Mouse (Mus musculus): Measurements from ENCODE around the gene Bphl.
"Not testable (repeated sequence)": the region's sequence is repeated elsewhere in the genome, so short reads cannot be mapped to it uniquely, and the experiment has no call there.

Bphl gene

GRCm38 (mm10) chr13:34088201-34088649, 50.8 kb downstream of the Bphl start:
- DNase-seq (ENCODE audit: low read depth, low spot score), result not testable (repeated sequence)

DNA sequence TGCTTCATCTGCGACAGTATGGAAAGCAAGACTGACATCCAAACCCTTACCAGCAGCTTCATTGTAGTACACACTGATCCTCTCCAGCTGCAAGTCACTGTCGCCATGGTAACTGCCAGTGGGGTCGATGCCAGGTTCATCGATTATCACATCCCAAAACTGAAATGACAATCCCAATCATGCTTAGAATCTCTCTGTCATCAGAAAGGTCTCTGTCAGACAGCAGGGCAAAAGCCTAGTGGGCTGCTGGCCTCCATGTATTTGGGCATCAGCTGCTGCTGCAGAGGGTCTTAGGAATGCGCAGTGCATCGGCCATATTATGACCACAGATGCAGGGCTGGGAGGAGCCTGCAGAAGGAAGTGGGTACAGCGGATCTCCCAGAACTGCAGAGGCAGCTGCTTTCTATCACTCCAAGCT, 51.5 kb downstream of the Bphl start:
- no peak for DNase-seq (ENCODE audit: low read depth, low spot score)

DNA sequence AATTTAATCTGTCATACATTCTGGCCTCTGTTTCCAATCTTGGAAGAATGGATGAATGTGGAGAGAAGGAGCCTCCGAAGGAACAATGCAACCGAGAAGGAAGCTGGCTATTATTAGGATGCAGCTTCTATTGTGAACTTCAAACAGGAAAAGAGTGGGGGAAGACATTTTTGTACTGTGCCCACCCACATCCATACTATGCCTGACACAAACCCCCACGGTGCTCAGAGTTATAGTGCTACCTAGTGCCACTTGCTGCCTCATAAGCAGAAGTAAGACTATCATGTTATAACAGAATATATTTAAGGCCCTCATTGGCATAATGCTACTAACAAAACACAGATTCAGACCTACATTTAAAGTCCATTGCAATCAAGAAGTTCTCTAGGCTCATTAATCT, 52.0 kb downstream of the Bphl start:
- DNase-seq (ENCODE audit: low read depth, low spot score), result no peak

DNA sequence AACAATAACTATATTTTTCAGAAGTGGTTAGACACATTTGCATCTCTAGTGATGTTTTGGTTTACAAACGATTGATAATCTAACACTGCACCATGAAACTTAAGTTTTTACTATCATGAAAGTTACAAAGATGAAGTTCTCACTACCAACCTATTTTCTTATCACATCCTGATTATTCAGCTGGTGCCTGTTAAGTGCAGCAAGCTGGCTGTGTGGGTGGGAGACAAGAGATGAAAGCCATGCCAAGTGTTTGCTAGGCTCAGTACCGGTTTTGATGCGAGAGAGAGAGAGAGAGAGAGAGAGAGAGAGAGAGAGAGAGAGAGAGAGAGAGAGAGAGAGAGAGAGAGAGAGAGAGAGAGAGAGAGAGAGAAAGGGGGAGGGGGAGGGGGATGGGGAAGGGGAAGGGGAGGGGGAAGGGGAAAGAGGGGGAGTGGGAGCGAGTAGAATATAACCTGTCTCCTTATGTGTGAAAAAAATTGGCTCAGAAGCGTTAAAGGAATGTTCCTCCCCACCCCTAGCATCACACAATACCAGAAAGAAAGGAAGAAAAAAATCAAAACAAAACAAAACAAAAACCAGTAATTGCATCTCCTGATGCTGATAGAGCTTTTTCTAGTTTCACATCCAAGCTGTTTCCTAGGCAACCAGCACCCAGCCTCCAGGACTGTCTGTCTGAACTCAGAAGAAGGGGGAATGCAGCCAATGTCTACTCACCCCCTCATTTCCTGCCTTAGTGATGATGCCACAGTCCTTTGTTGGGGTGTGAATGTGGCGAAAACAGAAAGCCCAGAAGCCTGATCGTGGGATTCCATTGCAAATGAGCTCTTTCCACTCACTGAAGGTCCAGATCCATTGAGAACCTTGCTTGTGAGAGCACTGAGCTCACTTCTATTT, 58.4 kb downstream of the Bphl start:
- DNase-seq (ENCODE audit: low read depth, low spot score), result peak; percentile 86

DNA sequence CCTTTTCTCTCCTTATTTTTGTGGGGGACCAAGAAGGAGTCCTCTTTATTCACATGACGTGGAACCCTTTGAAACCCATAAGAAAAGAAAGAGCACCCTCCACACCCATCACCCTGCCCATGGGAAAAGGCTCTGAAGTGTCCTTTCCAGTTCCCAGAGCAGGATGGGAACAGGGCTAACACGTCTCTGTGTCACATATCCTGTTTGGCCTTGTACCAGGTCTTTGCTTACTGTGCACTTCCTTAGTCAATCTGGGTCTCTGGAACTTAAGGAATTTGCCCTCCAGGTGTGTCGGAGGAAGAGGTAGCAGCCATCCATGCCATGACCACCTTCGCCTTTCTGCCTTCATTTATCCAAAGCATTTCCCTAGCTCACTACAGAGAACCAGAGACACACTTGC, 59.1 kb downstream of the Bphl start:
- no peak for DNase-seq (ENCODE audit: low read depth, low spot score)

DNA sequence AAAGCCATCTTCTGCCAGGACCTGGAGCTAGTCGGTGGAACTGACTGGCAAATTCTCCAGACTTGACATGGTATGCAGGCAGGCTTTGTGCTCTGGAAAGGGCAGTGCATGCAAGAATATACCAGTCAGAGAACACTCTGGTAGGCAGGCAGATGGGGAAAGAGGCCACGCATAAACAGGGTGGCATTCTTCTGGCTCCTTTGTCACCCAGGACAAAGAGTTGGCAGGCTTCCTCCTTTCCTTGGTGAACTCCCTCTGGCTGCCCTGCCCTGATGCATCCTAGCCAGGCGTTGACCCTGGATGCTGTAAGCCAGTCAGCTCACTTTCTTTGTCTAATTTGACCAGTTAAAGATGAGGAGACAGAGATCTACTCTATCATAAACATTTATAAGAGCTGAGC, 59.7 kb downstream of the Bphl start:
- DNase-seq (ENCODE audit: low read depth, low spot score), result no peak

GRCm38 (mm10) chr13:34100733-34101132, 63.3 kb downstream of the Bphl start:
- no peak for DNase-seq (ENCODE audit: low read depth, low spot score)

DNA sequence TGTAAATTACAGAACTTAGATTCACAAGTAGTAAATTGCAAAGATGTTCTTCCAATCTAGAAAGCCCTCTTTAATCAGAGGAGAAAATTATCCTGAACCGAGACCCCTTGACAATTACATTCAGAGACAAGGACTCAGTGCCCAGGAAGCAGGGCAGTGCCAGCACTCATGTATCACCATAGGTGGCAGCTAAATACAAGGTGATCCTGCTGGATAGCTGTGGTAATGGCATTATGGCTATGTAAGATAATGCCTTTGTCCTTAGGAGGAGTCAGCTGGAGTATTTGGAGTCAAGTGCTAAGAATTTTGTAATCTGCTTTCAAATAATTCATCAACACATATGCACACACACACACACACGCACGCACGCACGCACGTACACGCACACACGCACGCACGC, 63.9 kb downstream of the Bphl start:
- no peak for DNase-seq (ENCODE audit: low read depth, low spot score)

- DNase-seq (ENCODE audit: low read depth, low spot score), result no peak
Observed at GRCm38 (mm10) chr13:34101908-34102307, 64.5 kb downstream of the Bphl start.

DNA sequence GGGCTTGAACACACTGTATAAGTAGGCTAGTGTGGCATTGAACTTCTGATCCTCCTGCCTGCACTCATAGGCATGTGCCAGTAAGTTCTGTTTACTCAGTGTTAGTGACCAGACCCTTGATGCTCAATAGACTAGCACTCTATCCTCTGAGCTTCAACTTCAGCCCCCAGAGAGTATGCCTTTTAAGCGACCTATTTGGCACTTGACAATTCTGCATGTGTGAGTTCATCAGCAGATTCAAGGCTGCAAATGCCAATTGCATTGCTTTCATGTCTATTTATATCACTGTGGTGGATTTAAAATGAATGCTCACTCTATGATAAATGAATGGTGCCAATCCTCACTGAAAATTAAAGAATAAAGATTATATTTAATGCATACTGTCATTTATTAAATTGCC, 68.0 kb downstream of the Bphl start:
- DNase-seq (ENCODE audit: low read depth, low spot score), result no peak

DNA sequence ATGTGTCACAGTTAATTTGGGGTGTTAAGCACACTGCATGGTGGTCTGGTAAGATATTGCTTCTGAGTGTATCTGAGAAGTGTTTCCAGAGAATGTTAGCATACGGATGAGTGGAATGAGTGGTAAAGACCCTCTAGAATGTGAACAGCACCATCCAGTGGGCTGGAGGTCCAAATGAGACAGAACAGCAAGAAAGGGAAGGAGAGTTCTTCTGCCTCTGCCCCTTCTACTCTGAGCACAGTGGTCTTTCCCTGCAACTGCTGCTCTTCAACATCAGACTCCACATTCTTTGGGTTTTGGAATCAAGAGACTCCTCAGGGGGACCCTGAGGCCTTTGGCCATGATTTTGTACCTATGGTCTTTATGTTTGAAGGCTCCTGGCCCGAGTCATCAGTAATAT, 68.9 kb downstream of the Bphl start:
- no peak for DNase-seq (ENCODE audit: low read depth, low spot score)

DNA sequence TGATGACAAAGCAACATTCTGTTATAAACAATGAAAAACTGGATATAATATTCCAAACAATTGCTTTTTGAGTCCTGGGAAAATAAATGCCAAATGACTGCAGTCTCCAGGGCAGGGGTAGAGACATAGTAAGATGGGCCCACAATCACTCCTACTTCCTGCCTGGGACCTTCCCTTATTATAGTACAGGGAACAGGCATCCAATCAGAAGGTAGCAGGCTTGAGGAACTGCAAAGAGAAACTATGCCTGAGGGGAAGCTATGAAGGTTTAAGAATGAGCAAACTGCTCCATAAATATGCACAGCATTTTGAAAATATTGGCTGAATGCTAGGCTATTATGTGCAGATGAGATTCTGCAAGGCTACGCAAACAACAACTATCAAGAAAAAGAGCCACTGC, 69.6 kb downstream of the Bphl start:
- DNase-seq (ENCODE audit: low read depth, low spot score), result no peak

DNA sequence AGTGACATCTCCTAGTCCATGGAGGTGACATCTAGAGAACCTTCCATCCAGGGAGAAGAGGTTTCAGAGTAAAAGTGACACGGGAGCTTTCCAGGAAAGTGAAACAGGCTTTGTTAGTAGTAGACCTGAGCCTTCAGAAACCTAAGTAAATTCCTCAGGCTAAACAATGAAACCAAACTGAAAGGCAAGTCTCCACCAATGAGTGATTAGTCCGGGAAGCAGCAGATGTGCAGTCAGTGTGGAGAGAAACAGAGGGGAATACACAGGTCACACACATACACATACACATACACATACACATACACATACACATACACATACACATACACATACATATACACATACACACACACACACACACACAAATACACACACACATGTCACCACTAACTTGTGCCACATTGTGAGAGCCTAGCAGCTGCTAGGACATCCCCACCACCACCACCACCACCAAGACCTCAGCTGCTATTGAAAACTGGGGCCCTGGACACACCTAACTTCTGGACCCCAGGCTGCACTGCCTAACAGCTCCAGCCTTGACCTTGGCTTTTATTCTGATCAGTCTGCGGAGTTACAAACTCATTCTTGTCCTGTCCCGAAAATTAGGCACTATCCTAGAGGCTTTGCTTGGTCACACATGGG, 71.8 kb downstream of the Bphl start:
- DNase-seq (ENCODE audit: low read depth, low spot score), result no peak

GRCm38 (mm10) chr13:34109677-34110058, 72.3 kb downstream of the Bphl start:
- DNase-seq (ENCODE audit: low read depth, low spot score), result no peak

- no peak for DNase-seq (ENCODE audit: low read depth, low spot score)
Observed at GRCm38 (mm10) chr13:34111019-34111418, 73.6 kb downstream of the Bphl start.

- no peak for DNase-seq (ENCODE audit: low read depth, low spot score)
Observed at GRCm38 (mm10) chr13:34111878-34112277, 74.5 kb downstream of the Bphl start.

- DNase-seq (ENCODE audit: low read depth, low spot score), result no peak
Observed at GRCm38 (mm10) chr13:34112369-34113081, 75.1 kb downstream of the Bphl start.

GRCm38 (mm10) chr13:34113086-34113485, 75.7 kb downstream of the Bphl start:
- no peak for DNase-seq (ENCODE audit: low read depth, low spot score)

DNA sequence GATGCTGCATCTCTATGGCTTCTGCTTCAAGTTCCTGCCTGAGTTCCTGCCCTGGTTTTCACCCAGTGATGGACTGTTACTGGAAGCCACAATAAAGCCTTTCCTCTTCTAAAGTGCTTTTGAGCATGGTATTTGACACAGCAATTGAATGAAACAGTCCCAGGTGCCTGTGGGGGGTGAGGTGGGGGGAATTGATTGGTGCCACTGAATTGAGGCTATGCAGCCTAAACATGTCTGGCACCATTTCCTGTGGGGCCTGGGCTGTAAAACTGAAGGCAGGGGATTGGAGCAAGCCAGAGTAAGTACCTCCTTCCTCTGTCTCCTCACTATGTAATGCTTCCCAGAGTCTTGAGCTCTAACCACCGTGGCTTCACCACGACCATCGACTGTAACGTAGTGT, 77.3 kb downstream of the Bphl start:
- DNase-seq (ENCODE audit: low read depth, low spot score), result no peak

GRCm38 (mm10) chr13:34116508-34116907, 79.1 kb downstream of the Bphl start:
- no peak for DNase-seq (ENCODE audit: low read depth, low spot score)

DNA sequence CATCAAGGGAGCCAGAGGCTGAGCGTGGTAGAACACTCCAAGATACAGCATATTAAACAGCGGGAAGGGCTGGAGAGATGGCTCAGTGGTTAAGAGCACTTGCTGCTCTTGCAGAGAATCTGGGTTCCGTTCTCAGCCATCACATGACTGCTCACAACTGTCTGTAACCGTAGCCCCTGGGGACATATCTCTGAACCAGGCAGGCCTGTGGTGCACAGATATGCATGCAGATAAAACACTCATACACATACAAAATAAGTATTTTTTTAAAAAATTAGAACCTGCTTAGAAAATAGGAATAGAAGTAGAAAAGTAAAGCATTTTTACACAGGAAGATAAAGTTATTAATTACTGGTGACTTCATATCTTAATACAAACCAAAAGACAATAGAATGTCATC, 81.4 kb downstream of the Bphl start:
- no peak for DNase-seq (ENCODE audit: low read depth, low spot score)

GRCm38 (mm10) chr13:34119406-34119805, 82.0 kb downstream of the Bphl start:
- DNase-seq (ENCODE audit: low read depth, low spot score), result no peak
